Mouse (Mus musculus) adrenal gland, adult 2 months (tissue): Measurements from ENCODE around the gene Nsg1. TPM values are rescaled to one million over a fixed set of nuclear protein-coding genes. Genes with fewer than 3 reads are reported as not detected.

Experiments
- DNase-seq: peaks from one replicate; pipeline ENCODE4 v3.0.0; 2021
- long read RNA-seq: library from polyadenylated mRNA; stranded (forward); transcript quantifications from one replicate; pipeline ENCODE4 v2.0.0, GENCODE M21; 2021
- polyA plus RNA-seq: library from polyadenylated mRNA; depleted of rRNA; stranded (reverse); fragments of >200 nt; gene quantifications from 2 replicates; pipeline ENCODE4 v1.2.3, GENCODE M21; 2012; rRNA removed
- total RNA-seq, 2 experiments: library from RNA; stranded (reverse); gene quantifications; 2 replicates each; pipeline ENCODE4 v1.2.3; 2021

The Nsg1 gene
- total RNA-seq (10 to 100 TPM; 58.0 to 89.3 TPM), polyA plus RNA-seq (39.1 and 41.3 TPM in 2 replicates)
- long read RNA-seq, transcript Nsg1-201 (5 exons, 2,581 nt): major isoform, 47 of 56 reads
- long read RNA-seq, partial matches to known transcripts: 3 of 56 reads
- long read RNA-seq, other reads (novel, unspliced or antisense): 4 of 56 reads

DNA sequence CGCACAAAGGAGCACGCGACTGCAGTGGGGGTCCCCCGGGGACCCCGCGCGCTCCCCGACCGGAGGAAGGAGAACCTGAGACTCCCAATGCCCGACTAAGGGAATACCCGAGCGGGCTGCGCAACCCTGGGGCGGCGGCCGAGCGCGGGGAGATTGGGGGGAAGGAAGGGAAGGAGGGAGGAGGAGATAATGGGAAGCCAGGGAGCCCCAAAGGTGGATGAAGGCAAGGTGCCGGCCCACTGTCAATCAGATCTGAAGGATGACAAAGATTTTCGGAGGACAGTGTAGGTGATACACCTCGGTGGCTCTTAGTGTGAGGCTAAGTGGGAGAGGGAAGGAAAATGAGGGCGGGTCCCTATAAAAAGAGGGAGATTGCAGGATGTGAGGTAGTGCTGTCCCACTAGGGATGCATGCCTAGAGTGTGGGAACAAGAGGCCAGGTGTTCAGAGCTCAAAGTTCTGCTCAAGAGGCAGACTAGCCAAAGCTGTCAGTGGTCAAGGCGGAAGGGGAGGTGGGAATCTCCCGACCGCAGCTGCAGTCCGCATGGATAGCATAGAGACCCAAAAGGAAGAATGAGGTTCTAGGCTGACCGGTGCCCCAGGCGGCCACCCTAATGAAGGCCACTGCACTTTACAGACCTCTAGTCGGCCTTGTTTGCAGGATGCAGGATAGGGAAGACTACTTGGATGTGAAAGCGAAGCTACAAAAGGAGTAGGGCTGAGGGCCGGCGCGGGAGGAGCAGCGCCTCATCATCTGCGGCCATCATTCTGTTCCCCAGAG, at the start of gene Nsg1:
TSS of gene Nsg1 (minus strand) at position 274 of the 780 bp plus-strand sequence.
- no peak for DNase-seq

DNA sequence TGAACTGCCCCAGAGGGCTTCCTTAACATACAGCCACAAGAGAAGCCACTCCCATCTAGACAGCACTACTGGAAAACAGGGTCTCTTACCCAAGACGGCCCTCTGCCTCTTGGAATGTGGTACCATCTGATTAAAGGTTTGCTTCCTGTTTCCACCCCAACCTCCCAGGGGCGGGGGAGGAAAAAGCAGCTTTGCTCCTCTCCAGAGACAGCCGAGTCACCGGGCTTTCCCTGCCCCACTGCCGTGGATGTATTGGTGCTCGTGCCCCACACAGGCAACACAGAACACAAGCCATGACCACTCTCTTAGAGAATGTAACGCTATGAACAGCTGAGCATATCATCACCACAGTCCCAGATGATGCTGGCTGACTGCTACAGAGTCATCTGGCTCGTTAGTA, 49.3 kb upstream of the Nsg1 start:
- DNase-seq: no peak

DNA sequence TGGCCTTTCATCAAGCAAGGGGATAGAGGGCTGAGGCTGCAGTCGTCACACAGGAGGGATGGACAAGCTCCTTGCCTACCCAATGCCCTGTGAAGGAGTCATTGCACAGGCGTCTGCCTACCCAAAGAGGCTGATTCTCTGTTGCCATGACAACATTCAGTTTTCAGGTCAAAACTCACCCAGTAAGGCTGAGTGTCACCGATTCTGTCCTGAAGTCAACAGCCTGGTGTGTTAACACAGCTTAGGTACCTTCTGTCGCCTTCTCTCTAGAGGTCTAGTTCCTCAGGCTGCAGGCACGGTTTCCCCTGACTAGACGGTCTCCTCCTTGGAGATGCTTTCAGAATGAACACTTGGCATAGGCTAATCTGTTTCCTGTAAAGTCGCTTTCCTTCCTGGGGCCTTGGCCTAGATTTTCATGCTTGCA, 45.6 kb upstream of the Nsg1 start:
- no peak for DNase-seq

DNA sequence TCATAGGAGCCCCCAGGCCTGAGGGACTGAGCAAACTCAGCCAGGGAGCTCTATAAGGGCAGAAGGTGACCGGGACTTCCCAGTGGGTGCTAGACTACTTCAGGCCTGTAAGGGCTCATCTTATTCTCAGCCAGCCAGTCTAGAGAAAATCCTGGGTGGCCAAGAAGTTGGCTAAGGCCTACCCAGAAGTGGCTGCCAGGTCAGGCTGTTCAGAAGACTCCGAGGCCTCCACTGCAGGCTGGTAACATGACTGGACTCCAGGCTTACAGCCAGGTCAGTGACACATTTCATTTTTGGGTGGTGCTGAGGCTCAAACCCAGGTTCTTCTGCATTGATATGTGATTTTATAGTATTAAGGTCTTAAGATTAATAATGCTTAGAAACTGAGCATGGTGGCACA, 40.0 kb upstream of the Nsg1 start:
- peak; percentile 58 for DNase-seq

DNA sequence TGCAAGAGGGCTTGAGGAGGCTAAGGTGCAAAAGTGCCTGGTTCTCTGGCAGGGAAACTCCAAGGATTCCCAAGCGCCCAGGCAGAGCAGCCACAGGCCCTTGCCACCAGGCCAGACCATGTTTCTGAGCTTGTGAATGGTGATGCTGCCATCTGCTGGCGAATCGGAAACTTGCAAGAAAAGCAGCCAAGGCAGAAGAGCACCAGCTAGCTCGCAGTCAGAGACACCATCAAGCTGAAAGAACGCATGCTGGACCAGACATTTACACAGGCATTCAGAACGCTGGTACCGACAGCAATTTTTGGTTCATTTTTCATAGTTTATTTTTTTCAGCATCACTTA, 37.7 kb upstream of the Nsg1 start:
- DNase-seq: peak; percentile 87

DNA sequence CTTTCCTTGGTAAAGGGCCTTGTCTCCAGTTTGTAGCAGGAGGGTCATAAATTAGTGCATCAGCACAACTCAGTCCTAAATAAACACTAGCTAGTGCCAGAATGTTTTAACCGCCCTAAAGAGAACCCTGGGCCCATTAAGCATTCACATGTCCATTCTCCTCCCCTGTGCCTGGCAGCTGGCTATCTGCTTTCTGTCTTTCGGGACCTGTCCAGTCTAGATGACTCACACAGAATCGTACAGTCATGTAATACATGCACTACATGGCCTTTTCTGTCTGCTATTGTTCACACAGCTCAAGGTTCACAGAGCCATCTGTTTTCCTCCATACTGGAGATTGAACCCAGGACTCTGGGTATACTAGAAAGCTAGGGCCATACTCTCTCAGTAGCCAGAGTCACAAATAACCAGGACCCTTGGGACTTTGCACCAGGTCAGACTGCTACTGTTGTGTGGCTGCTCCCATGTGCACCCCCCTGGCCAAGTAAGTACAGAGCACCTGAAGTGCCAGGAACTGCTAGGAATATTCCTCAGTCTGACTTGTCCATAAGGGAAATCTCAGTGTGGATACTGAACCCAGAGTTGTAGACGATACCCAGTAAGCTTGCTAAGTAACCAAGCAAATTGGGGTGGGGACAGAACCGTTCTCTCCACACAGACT, 37.2 kb upstream of the Nsg1 start:
- DNase-seq: peak; percentile 60

DNA sequence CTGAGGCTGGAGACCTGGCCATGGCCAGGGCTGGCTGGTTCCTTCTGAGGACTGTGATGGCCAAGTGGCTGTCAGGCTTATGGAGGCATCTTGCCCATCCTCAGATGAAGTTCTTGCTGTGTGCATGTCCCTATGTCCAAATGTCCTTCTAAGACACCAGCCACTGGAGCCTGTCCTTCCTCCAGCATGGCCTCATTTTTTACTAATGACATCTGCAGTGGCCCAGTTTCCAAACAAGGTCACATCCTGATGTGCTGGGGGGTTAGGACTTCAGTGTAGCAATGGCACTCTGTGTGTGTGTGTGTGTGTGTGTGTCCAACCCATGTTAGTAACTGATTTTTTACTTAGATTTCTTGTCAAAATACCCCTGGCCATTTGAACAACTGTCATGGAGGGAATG, 36.2 kb upstream of the Nsg1 start:
- peak; percentile 58 for DNase-seq

DNA sequence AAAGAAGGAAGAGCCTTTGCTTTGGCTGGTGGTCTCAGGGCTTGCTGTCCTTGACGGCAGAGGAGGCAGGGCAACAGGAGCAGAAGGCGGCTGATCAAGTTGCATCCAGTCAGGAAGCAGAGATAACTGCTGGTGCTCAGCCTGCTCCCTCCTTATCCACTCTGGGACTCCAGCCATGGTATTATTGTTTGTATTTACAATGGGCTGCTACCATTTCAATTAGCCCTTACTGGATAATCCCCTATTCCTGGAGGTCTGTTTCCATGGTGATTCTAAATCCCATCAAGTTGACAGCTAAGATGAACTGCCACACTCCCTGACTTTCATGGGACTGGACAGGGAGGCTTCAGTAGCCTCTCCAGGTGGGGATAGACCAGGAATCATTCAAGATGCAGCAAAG, 35.2 kb upstream of the Nsg1 start:
- DNase-seq: no peak

DNA sequence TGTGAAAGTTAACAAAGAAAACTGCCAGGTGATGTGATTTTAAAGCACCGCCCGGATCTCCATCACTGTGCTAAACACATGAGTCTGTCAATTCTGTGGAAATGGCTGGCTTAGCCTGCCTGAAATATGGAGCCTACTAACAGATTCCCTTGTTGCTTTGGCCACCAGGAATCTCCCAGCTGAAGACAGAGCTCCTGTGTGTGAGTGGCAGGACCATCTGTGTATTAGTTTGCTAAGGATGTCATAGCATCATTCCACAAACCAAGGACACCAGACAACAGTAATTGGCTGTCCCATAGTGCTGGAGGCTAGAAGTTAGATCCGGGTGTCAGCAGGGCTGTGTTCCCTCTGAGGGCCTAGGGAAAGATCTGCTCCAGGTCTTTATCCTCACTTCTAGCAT, 31.2 kb upstream of the Nsg1 start:
- no peak for DNase-seq

DNA sequence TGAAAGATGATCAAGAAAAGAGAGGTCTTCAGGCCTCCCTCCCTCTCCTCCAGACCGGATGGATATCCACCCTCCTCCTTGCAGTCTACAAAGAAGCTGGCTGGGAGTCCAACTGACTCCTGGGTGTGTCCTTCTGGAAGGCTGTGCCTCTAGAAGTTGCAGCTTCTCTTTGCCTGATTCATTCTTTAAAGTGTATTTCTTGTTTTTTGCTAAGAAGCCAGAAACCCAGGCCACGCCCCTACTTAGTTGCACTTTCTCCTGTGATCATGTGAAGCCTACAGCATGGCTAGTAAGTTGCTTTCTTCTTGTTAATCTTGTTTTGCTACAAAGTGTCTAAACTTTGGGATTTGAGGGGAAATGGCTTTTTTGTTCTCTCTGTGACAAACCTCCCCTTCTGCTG, 27.3 kb upstream of the Nsg1 start:
- no peak for DNase-seq

DNA sequence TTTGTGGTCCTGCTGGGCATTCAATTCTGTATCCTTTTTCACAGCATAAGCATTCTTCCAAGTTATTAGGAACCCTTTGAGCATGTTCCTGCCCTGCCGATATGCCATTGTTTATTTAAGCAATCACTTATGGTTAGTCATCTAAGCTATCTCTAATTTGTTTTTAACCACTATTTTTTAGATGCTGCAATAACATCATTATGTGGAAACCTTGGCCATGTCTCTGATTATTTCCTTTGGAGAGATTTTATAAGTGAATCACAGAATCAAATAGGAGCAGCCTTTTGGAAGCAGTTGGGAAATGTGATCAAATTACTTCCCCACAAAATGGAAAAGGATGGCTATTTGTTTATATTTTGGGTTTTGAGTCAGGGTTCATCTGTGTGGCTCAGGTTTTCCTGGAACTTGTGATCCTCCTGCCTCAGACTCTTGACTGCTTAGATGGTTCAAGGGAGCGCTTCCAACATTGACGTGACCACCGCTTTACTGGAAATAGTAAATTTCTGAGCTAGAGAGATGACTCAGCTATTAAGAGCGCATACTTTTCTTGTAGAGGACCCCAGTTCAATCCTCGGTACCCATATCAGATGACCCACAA, 25.1 kb upstream of the Nsg1 start:
- no peak for DNase-seq

DNA sequence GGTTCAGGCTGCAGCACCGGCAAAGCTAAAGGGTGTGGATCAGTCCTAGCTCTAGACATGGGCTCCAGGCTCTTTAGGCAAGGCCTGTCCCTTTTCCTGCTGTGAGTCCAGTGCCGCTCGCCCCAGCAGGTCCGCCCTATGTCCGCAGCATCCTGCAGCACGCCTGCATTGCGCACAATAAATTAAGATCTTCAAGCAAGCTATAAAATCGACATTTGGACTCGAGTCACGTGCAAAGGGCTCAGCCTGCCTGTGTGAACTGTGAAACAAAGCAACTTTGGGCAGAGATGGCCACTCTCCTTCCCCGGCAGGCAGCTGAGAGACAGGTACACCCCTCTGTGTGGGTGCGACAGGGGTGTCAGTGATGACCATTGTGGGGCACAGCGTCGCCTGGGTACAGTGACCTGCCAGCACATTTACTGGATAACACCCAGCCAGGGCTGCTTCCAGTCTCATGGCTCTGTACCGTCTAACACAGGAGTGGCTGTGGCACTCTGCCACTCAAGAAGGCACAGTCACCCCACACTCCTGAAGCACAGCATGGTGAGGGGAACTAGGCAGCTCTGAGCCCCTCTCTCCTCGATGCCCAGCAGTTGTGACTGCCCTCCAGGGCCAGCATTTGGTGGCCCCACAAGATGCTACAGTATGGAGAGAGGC, 14.7 kb upstream of the Nsg1 start:
- no peak for DNase-seq

DNA sequence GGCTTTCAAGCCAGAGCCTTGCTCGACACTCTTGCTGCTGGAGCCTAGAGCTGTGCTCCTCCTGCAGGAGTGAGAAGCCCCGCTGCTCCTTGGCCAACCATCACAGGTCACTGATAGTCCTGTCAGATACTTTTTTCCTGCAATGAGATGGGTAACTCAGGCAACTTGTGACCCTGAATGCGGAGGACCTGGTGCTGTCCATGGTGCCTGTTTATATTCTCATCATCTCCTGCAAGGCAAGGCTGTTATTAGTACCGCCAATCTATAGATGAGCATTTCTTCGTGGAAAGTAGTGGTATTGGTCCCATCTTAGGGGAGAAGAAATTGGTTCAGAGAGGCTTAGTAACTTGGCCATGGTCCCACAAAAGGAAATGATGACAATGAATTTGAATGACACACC, 14.1 kb upstream of the Nsg1 start:
- DNase-seq: no peak

DNA sequence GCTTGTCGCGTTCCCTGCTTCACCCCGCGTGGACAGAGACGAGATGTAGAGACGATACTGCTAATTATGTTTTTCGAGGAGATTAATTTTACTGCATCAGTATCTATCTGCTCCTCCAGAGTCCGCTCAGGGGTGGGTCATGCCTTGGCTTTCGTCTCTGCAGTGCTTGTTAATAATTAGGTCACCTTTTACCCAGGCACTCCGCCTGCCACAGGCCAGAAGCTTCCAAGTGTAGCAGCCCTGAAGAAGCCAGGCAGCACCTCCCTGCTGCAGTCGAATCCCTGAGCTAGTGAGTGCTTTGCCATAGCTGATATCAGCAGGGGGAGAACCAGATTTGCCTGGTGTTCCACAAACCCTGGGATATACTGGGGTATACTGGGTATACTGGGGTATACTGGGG, 8.8 kb upstream of the Nsg1 start:
- DNase-seq: no peak

DNA sequence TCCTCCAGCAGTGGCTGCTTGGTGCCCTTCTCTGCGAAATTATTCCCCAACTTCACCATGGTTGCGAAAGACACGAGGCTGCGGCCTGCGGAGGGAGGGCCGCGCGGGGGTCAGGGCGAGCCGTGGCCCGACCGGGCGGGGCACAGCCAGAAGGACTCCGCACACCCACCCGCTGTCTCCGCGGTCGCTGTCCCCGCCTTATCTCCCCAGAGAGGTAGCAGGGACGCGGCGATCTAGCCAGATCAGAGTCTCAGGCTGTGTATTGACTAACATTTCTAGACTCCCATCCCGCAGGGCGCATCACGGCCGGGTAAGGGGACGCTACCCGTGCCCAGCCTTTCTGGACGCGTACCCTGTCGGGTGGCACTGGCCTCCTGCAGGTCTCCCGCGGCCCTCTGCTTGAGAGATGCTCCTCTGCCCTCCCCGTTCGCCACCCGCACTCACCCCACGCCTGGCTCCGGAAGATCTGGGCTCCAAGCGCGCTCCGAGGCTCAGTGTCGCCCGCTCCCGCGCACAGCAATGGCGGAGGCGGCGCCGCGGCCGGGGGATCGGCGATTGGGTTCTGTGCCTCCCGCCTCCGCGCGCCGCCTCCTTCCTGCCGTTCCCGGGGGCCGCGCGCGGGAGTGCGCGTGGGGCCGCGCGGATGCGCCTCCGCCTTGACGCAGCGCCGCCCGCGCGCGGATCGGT, 617 bp downstream of the Nsg1 start:
- peak; percentile 81 for DNase-seq

DNA sequence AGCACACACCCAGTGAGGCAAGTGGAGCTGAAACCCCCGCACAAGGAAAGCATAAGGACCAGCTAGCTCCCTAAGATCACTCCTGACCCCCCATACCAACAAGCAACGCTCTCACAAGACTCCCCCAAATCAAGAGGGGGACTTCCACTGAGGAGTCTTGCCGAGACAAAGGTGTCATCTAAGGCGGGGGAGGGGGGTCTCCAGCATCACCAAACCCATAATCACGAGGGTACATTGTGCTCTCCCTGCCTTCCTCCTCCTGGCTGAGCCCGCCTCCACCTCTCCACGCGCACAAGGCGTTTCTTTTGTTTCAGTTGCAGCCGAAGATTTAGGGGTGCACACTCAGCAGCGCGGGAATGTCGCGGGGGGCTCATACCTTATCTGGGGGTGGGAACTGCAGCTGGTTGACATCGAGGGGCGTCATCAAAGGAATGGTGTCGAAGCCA, 1.2 kb downstream of the Nsg1 start:
- no peak for DNase-seq

DNA sequence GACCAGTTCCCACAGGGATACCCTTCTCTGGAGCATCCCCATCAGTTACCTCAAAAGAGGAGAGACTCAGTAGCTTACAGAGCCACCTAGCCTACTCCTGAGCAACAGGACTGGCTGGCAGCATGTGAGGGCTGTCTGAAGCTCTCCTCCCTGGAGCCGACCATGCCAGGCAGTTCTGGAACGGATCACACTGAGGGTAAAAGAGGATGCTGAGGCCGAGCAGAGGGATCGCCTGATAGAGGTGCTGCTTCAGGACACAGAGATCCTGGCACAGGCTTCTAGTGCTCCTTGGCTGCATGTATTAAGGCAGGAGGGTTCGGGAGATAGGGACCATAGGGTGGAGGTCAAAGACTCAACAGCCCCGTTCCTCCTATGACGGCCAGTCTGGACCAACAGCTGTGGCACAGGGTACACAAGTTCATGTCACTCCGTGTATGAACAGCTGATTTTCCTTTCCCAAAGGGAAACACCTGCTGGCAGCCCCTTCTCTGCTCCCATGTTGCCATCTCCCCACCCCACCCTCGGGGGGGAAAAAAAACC, 2.2 kb downstream of the Nsg1 start:
- DNase-seq: no peak

DNA sequence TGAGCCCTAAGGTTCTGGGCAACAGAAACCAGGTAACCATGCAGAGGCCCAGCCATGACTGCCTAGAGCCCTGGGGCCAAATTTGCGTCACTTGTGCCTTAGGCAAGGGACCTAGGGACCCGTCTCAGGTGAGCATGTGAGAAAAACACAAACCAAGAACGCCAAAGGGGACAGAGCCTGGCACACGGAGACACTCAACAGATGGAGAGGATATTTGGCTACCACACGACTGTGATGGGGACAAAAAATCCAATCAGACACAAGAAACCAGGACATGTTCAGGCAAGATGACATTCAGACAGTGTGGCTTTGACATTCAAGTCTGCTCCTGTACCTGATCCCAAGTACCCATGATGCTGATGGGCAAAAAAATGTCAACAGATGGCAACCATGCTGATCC, 6.1 kb downstream of the Nsg1 start:
- no peak for DNase-seq

DNA sequence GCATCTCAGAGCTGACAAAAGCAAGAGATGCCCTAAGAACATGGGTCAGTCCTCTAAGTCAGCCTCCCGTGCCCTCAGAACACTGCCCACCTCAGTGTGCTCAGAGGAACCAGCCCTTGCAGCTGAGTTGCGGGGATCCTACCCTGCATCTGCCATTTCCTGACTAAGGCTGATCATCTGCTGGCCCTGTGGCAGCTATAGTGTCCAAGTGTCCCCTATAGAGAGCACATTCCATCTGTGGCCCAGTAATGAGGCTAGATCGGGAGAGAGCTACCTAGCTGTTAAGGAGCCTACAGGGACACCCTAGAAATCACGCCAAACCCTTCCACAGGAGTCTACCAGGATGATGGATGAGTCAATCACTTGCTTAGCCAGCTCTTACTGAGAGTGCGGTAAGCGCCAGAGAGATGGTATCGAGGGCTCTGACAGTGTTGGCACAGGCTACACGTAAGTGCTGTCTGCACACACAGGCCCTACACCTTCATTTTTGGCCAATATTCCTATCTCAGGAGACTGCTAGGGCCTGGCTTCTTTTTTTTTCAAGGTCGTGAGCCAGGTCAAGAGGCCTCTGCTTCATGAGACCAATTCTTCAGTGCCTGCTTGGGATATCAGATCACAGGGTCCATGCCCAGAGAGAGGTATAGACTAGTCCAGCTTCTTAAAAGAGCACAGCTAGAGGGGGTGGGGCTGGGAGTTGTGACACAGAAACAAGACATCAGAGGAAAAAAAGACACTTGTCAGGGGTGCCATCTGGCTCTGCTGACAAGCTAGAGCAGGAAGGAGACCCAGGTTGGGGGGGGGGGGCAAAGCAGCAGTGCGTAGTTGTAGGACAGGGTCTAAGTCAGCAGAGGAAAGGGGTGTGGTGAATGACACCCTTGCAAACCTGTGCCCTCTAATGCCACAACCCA, 7.3 kb downstream of the Nsg1 start:
- DNase-seq: no peak

DNA sequence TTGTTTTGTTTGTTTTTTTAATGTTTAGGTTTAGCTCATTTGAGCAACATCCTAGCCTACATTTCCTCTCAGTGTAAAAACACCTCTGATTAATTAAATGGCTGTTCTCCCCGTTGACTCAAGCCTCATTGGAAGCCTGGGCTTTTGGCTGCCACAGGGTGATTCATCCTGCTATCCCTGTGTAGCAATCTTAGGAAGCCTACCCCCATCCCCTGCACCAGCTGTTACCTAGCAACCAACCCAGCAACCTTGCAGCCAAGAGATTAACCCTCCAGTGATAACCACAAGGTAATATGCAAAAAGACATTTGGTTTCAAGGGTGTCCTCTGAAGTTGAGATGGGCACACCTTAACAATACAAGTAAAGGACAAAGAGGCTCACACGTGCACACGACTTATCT, 8.4 kb downstream of the Nsg1 start:
- DNase-seq: peak; percentile 67

DNA sequence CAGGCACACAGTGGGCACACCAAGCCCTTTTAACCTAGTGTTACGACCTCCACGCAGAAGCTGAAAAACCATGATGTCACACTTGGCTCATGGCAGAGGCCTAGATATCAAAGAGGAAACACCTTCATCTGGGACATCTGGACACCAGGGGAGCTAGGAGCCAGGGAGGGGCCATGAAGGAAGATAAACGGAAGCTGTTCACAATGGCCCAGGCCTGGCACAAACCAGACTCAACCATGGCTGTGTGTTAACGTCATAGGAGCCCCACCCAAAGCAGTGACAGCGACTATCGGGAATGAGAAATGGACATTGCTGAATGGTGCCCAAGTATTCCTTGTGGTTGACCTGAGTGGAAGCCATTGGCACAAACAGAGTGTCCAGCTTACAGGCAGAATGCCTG, 13.2 kb downstream of the Nsg1 start:
- peak; percentile 14 for DNase-seq
